ENCODE assay signal across 8 mouse cellular contexts in the genomic region with DNA sequence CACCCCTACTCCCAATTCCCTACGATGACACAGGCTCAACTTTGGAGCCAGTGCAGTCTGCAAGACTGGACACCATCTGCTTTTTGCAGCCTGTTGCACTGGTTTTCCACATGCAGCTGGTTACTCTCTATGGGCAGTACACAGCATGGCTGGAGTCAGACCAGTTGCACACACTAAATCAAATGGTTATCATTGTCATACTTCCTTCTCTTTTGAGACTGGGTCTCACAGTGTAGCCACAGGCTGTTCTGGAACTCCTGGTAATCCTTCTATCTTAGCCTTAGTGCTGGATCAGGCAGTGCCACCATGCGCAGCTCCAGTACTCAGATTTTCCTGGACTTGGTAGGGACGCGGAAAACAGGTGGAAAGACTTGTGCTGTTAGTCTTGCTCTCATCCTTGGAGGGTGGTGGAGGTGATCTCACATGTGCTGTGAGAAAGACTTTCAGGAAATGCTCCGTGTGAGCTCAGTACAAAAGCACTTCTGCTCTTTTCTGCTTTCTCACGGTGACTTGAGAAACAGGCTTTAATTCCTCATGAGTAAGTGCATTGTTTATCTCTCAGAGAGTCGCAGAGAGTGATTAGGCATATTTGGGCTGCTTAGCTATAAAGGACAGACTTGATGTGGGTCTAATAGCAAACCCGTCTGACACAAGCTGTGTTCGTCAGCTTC. TPM values are rescaled to one million over a fixed set of nuclear protein-coding genes. Genes with fewer than 3 reads are reported as not detected.
DNase-seq lines count a peak whose midpoint lies in the region; ATAC-seq lines count a peak whose summit lies in the region.

No protein-coding gene starts in this region.

- peak overlapping the region; percentile 50 for H3K27ac ChIP-seq in heart, embryonic 15.5 days
- H3K27ac ChIP-seq in hindbrain, embryonic 11.5 days (ENCODE audit: low read depth, low read length) = 0 out of 2 replicates have a peak overlapping the region, but pooled peaks have one; percentile 9

- no peaks in the 10 kb centered on the region for H3K9me3 ChIP-seq in heart, embryonic 15.5 days (replicated peaks)
- H3K9me3 ChIP-seq in hindbrain, embryonic 11.5 days (ENCODE audit: control insufficient read depth, low read length) = no peaks in the 10 kb centered on the region

- no peak; the same call in 1 of the 2 replicates for ATAC-seq in heart, embryonic 15.5 days (replicated peaks; ENCODE audit: insufficient number of reproducible peaks, insufficient read depth, low FRiP score, low read depth)
- ATAC-seq in hindbrain, embryonic 11.5 days (ENCODE audit: low FRiP score) = peak; percentile 69
- peak; percentile 53 for ATAC-seq in megakaryocyte, adult 5-6 weeks (ENCODE audit: poor library complexity, severe bottlenecking)
- ATAC-seq in inflammation-experienced regulatory T-cells, adult 6 months = no peak

- H3K9ac ChIP-seq in heart, embryonic 15.5 days = peak overlapping the region; percentile 59
- H3K9ac ChIP-seq in hindbrain, embryonic 11.5 days (ENCODE audit: low read depth, low read length) = peak overlapping the region; percentile 57

- H3K27me3 ChIP-seq in heart, embryonic 15.5 days = no peaks in the 10 kb centered on the region
- H3K27me3 ChIP-seq in hindbrain, embryonic 11.5 days (ENCODE audit: control insufficient read depth, insufficient read depth, low read length) = no peaks in the 10 kb centered on the region

- H3K36me3 ChIP-seq in heart, embryonic 15.5 days = peaks cover 13% of the 10 kb centered on the region
- H3K36me3 ChIP-seq in hindbrain, embryonic 11.5 days (ENCODE audit: control insufficient read depth, insufficient read depth, low read length) = peaks cover 2% of the 10 kb centered on the region; the same call in 1 of the 2 replicates

- peak overlapping the region; percentile 69 for H3K4me3 ChIP-seq in heart, embryonic 15.5 days
- H3K4me3 ChIP-seq in hindbrain, embryonic 11.5 days (ENCODE audit: low read depth, low read length) = peak overlapping the region; percentile 72

- WGBS in heart, embryonic 15.5 days = 23% methylated on average over 9 of the region's 9 CpGs
- WGBS in hindbrain, embryonic 11.5 days = 32% methylated on average over 9 of the region's 9 CpGs

- no peak for DNase-seq in heart, adult 18-20 months
- peak; percentile 35 for DNase-seq in brain, adult 2 months (ENCODE audit: low read depth, low spot score)
- DNase-seq in hindbrain, embryonic 11.5 days (ENCODE audit: low spot score) = no peak
- DNase-seq in cerebellum, postnatal 10 days = no peak
- DNase-seq in thymus, postnatal 14 days = no peak

- H3K4me1 ChIP-seq in heart, embryonic 15.5 days (replicated peaks) = peaks cover 12% of the 10 kb centered on the region
- H3K4me1 ChIP-seq in hindbrain, embryonic 11.5 days (replicated peaks; ENCODE audit: control insufficient read depth, insufficient read depth, low read length) = 0 out of 2 replicates have a peak, but pooled peaks cover 6% of the 10 kb centered on the region

- H3K4me2 ChIP-seq in heart, embryonic 15.5 days = peak overlapping the region; percentile 82
- H3K4me2 ChIP-seq in hindbrain, embryonic 11.5 days (replicated peaks; ENCODE audit: low read depth, low read length) = peak overlapping the region; percentile 68

RNA-seq across cellular contexts. Expression of a gene that starts 0.7 kb away (rescaled TPM):
- 225 and 246 TPM in 2 replicates for polyA plus RNA-seq in heart, embryonic 15.5 days (2015; fragmentation: Nextera tagmentation; extraction: Ambion mirVana)
- 100 to 1,000 TPM; 106 to 141 TPM for total RNA-seq in heart, adult 18-20 months (2021)
- 389 and 395 TPM in 2 replicates for polyA plus RNA-seq in hindbrain, embryonic 11.5 days (2014; fragmentation: Nextera tagmentation; extraction: Ambion mirVana)
- 197 and 213 TPM in 2 replicates for total RNA-seq in megakaryocyte, adult 5-6 weeks (2015)
- total RNA-seq in megakaryocyte, adult 5-6 weeks (2017) = 795 and 884 TPM in 2 replicates
- polyA plus RNA-seq in inflammation-experienced regulatory T-cells, adult 6 months (2017; shearing (Covaris generic)) = 100 to 1,000 TPM; 271 to 329 (median 303) TPM

RNA-seq across cellular contexts. Expression of a gene that starts 21.2 kb away (rescaled TPM):
- polyA plus RNA-seq in heart, embryonic 15.5 days (2015; fragmentation: Nextera tagmentation; extraction: Ambion mirVana) = 25.5 and 31.6 TPM in 2 replicates
- 10 to 100 TPM; 11.3 to 12.4 TPM for total RNA-seq in heart, adult 18-20 months (2021)
- 43.3 and 48.1 TPM in 2 replicates for polyA plus RNA-seq in hindbrain, embryonic 11.5 days (2014; fragmentation: Nextera tagmentation; extraction: Ambion mirVana)
- 22.8 and 26.4 TPM in 2 replicates for total RNA-seq in megakaryocyte, adult 5-6 weeks (2015)
- 12.9 and 13.1 TPM in 2 replicates for total RNA-seq in megakaryocyte, adult 5-6 weeks (2017)
- 100 to 1,000 TPM in 1 of 3 experiments, 10 to 100 TPM in 2; 70.1 to 108 (median 91.4) TPM for polyA plus RNA-seq in inflammation-experienced regulatory T-cells, adult 6 months (2017; shearing (Covaris generic))

RNA-seq across cellular contexts. Expression of a gene that starts 36.6 kb away (rescaled TPM):
- polyA plus RNA-seq in heart, embryonic 15.5 days (2015; fragmentation: Nextera tagmentation; extraction: Ambion mirVana) = 4.5 and 5.2 TPM in 2 replicates
- total RNA-seq in heart, adult 18-20 months (2021) = 1 to 10 TPM in 1 of 2 experiments, under 1 TPM in 1; 0.80 to 1.3 TPM
- 6.8 and 7.2 TPM in 2 replicates for polyA plus RNA-seq in hindbrain, embryonic 11.5 days (2014; fragmentation: Nextera tagmentation; extraction: Ambion mirVana)
- total RNA-seq in megakaryocyte, adult 5-6 weeks (2015) = 0.18 TPM in 1 of 2 replicates, not detected in the other
- total RNA-seq in megakaryocyte, adult 5-6 weeks (2017) = not detected in 2 replicates
- 1 to 10 TPM in 1 of 3 experiments, not detected in 2; 1.7 TPM for polyA plus RNA-seq in inflammation-experienced regulatory T-cells, adult 6 months (2017; shearing (Covaris generic))

RNA-seq across cellular contexts. Expression of a gene that starts 45.0 kb away (rescaled TPM):
- 14.1 and 20.2 TPM in 2 replicates for polyA plus RNA-seq in heart, embryonic 15.5 days (2015; fragmentation: Nextera tagmentation; extraction: Ambion mirVana)
- total RNA-seq in heart, adult 18-20 months (2021) = 10 to 100 TPM; 45.6 to 59.1 TPM
- 33.9 and 36.6 TPM in 2 replicates for polyA plus RNA-seq in hindbrain, embryonic 11.5 days (2014; fragmentation: Nextera tagmentation; extraction: Ambion mirVana)
- total RNA-seq in megakaryocyte, adult 5-6 weeks (2015) = 14.6 and 15.0 TPM in 2 replicates
- total RNA-seq in megakaryocyte, adult 5-6 weeks (2017) = 3.2 and 6.4 TPM in 2 replicates
- polyA plus RNA-seq in inflammation-experienced regulatory T-cells, adult 6 months (2017; shearing (Covaris generic)) = 10 to 100 TPM; 31.4 to 50.6 (median 32.0) TPM

RNA-seq across cellular contexts. Expression of a gene that starts 51.1 kb away (rescaled TPM):
- 6.7 and 9.6 TPM in 2 replicates for polyA plus RNA-seq in heart, embryonic 15.5 days (2015; fragmentation: Nextera tagmentation; extraction: Ambion mirVana)
- under 1 TPM; 0.21 to 0.42 TPM for total RNA-seq in heart, adult 18-20 months (2021)
- 8.3 and 8.6 TPM in 2 replicates for polyA plus RNA-seq in hindbrain, embryonic 11.5 days (2014; fragmentation: Nextera tagmentation; extraction: Ambion mirVana)
- total RNA-seq in megakaryocyte, adult 5-6 weeks (2015) = 7.1 and 8.1 TPM in 2 replicates
- 6.1 and 10.5 TPM in 2 replicates for total RNA-seq in megakaryocyte, adult 5-6 weeks (2017)
- polyA plus RNA-seq in inflammation-experienced regulatory T-cells, adult 6 months (2017; shearing (Covaris generic)) = 10 to 100 TPM in 2 of 3 experiments, 1 to 10 TPM in 1; 5.8 to 11.5 (median 10.3) TPM

Comparison
In these comparisons a context has a peak if more than half of its experiments do, and no peak if none do; other contexts are left out.
1. ATAC-seq: peak in hindbrain, embryonic 11.5 days (single experiment) and megakaryocyte, adult 5-6 weeks (single experiment); none in heart, embryonic 15.5 days (single experiment) and inflammation-experienced regulatory T-cells, adult 6 months (single experiment).